12 mouse cellular contexts compared by ENCODE assay signal in the genomic region with DNA sequence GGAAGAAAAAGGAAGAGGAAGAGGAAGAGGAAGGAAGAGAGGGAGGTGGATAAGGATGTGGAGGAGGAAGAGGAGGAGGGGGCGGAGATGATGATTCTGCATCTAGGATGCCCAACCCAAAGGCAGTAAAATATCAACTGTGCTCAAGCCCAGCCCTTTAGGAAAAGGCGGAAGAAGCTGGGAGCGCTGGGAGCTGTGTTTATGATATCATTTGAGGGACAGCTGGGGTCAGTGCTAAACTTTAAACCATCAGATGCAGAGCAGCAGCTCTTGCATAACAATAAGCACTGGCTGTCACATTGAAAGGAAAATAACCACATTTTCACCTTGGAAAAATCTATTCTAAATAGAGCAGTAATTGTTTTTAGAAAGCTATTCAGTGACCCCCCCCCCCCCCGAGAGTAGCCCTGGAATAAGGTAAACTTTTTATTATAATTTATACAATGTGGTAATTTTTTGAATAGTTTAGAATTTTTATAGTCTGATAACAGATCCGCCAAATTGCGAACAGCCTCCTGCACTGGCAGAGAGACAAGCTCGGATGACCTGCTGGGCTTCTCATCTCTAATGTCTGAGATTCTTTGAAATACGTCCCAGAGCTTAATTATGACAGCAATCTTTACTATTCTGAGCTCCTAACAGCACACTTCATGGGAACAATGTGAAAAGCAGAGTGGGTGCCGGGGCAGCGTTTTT.
DNase-seq lines count a peak whose midpoint lies in the region; ATAC-seq and TF ChIP-seq lines count a peak whose summit lies in the region.
"Had no signal": no experiment of that assay in that cellular context is flagged by ENCODE, and none has a peak within 500 bp of the region (broad histone marks: within the 10 kb centered on the region; RNA-seq: fewer than 3 reads in every experiment).

No protein-coding gene starts in this region.

- ATAC-seq in heart, postnatal 0 days (ENCODE audit: insufficient read depth, low read depth), result no peak; the same call in 1 of the 2 replicates
- ATAC-seq in monocyte, adult 5-6 weeks (replicated peaks; ENCODE audit: insufficient number of reproducible peaks, low FRiP score, low TSS enrichment, poor library complexity, severe bottlenecking), result no peak
- ATAC-seq: Patski had no signal

- intact Hi-C loops in heart, postnatal 36 days (cut with DNase I), result no loop called here
- intact Hi-C loops in left cerebral cortex, adult 2 months (cut with DNase I), result loop anchor here (10.0 kb wide), 2 partner anchors 281 to 1841 kb away; no protein-coding TSS in a partner anchor
- intact Hi-C loops in left cerebral cortex, postnatal 10 days (cut with DNase I), result loop anchor here (10.0 kb wide), 1 partner anchor 1021 kb away; no protein-coding TSS in a partner anchor

- peak overlapping the region; percentile 31 for H3K9ac ChIP-seq in heart, postnatal 0 days (replicated peaks; ENCODE audit: low read depth, low read length)

- 42% methylated on average over 10 of the region's 10 CpGs for WGBS in heart, postnatal 0 days
- 45% methylated on average over 10 of the region's 10 CpGs for WGBS in olfactory bulb, adult 2 months

- DNase-seq in heart, adult 11 months, result peak; percentile 59
- DNase-seq in heart, postnatal 36 days, result no peak
- DNase-seq in left cerebral cortex, adult 2 months (ENCODE audit: extremely low spot score in 1 of 2, low spot score in 2 of 2), result no peak
- DNase-seq in left cerebral cortex, postnatal 10 days (ENCODE audit: extremely low spot score in 1 of 2, low spot score in 2 of 2), result no peak
- no peak for DNase-seq in heart, postnatal 0 days (ENCODE audit: low spot score)
- DNase-seq: adrenal gland, adult 2 months; kidney, adult 9 months; lung, postnatal 14 days had no signal

- no peak for TF ChIP-seq EP300 in heart, postnatal 0 days (IDR thresholded peaks at IDR 0.05; ENCODE audit: low read depth)

- peak overlapping the region; percentile 47 for H3K4me3 ChIP-seq in left cerebral cortex, adult 2 months
- peak overlapping the region; percentile 29 for H3K4me3 ChIP-seq in heart, postnatal 0 days (ENCODE audit: low read depth, low read length)
- peak overlapping the region; percentile 2; the same call in 1 of the 2 replicates for H3K4me3 ChIP-seq in olfactory bulb, adult 2 months (ENCODE audit: insufficient read depth, low read depth, low read length)

- no peak for TF ChIP-seq POLR2A in olfactory bulb, adult 2 months (IDR thresholded peaks at IDR 0.05; ENCODE audit: insufficient read depth, low read depth, low read length)

- H3K4me1 ChIP-seq in heart, postnatal 0 days (ENCODE audit: control insufficient read depth, insufficient read depth), result no peaks in the 10 kb centered on the region
- H3K4me1 ChIP-seq in olfactory bulb, adult 2 months (ENCODE audit: control insufficient read depth, insufficient read depth, low read length), result peaks cover 6% of the 10 kb centered on the region

- H3K27me3 ChIP-seq in heart, postnatal 0 days (ENCODE audit: control insufficient read depth, insufficient read depth, low read length), result no peaks in the 10 kb centered on the region
- H3K27me3 ChIP-seq: CH12.LX had no signal

- H3K9me3 ChIP-seq in heart, postnatal 0 days (replicated peaks; ENCODE audit: control insufficient read depth, low read length), result no peaks in the 10 kb centered on the region

- H3K27ac ChIP-seq in left cerebral cortex, adult 2 months, result 0 out of 2 replicates have a peak overlapping the region, but pooled peaks have one; percentile 19
- peak overlapping the region; percentile 36; the same call in 1 of the 2 replicates for H3K27ac ChIP-seq in heart, postnatal 0 days (ENCODE audit: low read depth)
- no peak overlapping the region for H3K27ac ChIP-seq in olfactory bulb, adult 2 months (ENCODE audit: insufficient read depth, low read depth, low read length)

- peak overlapping the region; percentile 59 for H3K4me2 ChIP-seq in heart, postnatal 0 days (ENCODE audit: low read depth, low read length)

- no peak for TF ChIP-seq CTCF in left cerebral cortex, adult 2 months (IDR thresholded peaks at IDR 0.05)
- TF ChIP-seq CTCF in heart, postnatal 0 days (IDR thresholded peaks at IDR 0.05; ENCODE audit: low read depth), result no peak
- no peak for TF ChIP-seq CTCF in olfactory bulb, adult 2 months (IDR thresholded peaks at IDR 0.05; ENCODE audit: insufficient read depth, low read depth, low read length)

- H3K36me3 ChIP-seq in heart, postnatal 0 days (replicated peaks; ENCODE audit: control insufficient read depth, insufficient read depth, low read length), result no peaks in the 10 kb centered on the region
